ENCODE assay signal across 30 mouse cellular contexts in the genomic region with DNA sequence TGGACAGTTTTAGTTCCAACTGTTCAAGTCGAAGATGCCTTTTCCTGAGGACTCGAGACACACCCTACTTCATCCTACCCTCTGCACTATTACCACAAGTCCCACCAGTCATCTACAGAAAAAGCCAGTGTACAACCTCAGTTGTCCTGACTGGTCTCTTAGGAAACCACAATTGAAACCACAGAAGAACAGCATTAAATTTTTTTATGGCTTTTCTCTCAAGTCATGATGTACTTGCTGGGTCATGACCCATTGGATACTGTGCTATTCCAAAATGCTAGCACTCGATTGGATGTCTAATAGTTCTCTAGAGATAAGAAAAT.
A peak's percentile ranks its signal among the peaks of the same experiment; 100 is the strongest.
DNase-seq lines count a peak whose midpoint lies in the region; ATAC-seq and TF ChIP-seq lines count a peak whose summit lies in the region.
"Had no signal": no experiment of that assay in that cellular context is flagged by ENCODE, and none has a peak within 500 bp of the region (broad histone marks: within the 10 kb centered on the region; RNA-seq: fewer than 3 reads in every experiment).

No protein-coding gene starts in this region.

- no peaks in the 10 kb centered on the region for H3K36me3 ChIP-seq in lung, postnatal 0 days (ENCODE audit: insufficient read depth, low read length)
- H3K36me3 ChIP-seq in G1E (replicated peaks): peaks cover 10% of the 10 kb centered on the region
- no peaks in the 10 kb centered on the region for H3K36me3 ChIP-seq in forebrain, embryonic 14.5 days (ENCODE audit: control insufficient read depth, insufficient read depth, low read length)
- peaks cover 6% of the 10 kb centered on the region for H3K36me3 ChIP-seq in limb, embryonic 10.5 days
- H3K36me3 ChIP-seq: forebrain, embryonic 15.5 days; hindbrain, embryonic 15.5 days; limb, embryonic 15.5 days; midbrain, embryonic 12.5 days; neural tube, embryonic 13.5 days had no signal

- TF ChIP-seq POLR2A in embryonic fibroblast, embryonic 13.5 days (IDR thresholded peaks at IDR 0.05; ENCODE audit: low read depth, low read length): no peak

- H3K4me1 ChIP-seq in lung, postnatal 0 days (ENCODE audit: insufficient read depth, low read depth, low read length): peaks cover 5% of the 10 kb centered on the region; the same call in 1 of the 2 replicates
- H3K4me1 ChIP-seq in G1E (ENCODE audit: insufficient read depth, low read depth, low read length): peaks cover 47% of the 10 kb centered on the region
- H3K4me1 ChIP-seq in embryonic fibroblast, embryonic 13.5 days (ENCODE audit: control insufficient read depth, insufficient read depth, low read length): peaks cover 23% of the 10 kb centered on the region
- H3K4me1 ChIP-seq in forebrain, embryonic 14.5 days (ENCODE audit: control insufficient read depth, insufficient read depth, low read length): peaks cover 2% of the 10 kb centered on the region; the same call in 1 of the 2 replicates
- H3K4me1 ChIP-seq in limb, embryonic 10.5 days: peaks cover 46% of the 10 kb centered on the region

- H3K27ac ChIP-seq in lung, postnatal 0 days (ENCODE audit: low read length): no peak overlapping the region; the same call in 1 of the 2 replicates
- peak overlapping the region; percentile 97 for H3K27ac ChIP-seq in embryonic fibroblast, embryonic 13.5 days (ENCODE audit: insufficient read depth, low read length)
- no peak overlapping the region for H3K27ac ChIP-seq in forebrain, embryonic 14.5 days (ENCODE audit: low read depth, low read length)
- H3K27ac ChIP-seq in limb, embryonic 10.5 days: no peak overlapping the region
- H3K27ac ChIP-seq: forebrain, embryonic 15.5 days; hindbrain, embryonic 15.5 days; layer of hippocampus, adult 2 months; liver, embryonic 13.5 days; midbrain, embryonic 12.5 days; stomach, postnatal 0 days had no signal

- no peak overlapping the region for H3K4me2 ChIP-seq in lung, postnatal 0 days (replicated peaks; ENCODE audit: low read depth, low read length)
- H3K4me2 ChIP-seq in forebrain, embryonic 14.5 days (ENCODE audit: low read length): no peak overlapping the region
- H3K4me2 ChIP-seq: forebrain, embryonic 15.5 days; heart, embryonic 13.5 days; hindbrain, embryonic 15.5 days; kidney, embryonic 15.5 days; limb, embryonic 15.5 days; liver, embryonic 13.5 days; midbrain, embryonic 12.5 days; neural tube, embryonic 13.5 days had no signal

- ATAC-seq in lung, postnatal 0 days: no peak
- peak; percentile 36; the same call in 1 of the 2 replicates for ATAC-seq in G1E (ENCODE audit: extremely low read depth, insufficient number of reproducible peaks, low FRiP score, poor library complexity, severe bottlenecking)
- ATAC-seq in forebrain, embryonic 14.5 days: no peak
- ATAC-seq: forebrain, embryonic 15.5 days; inflammation-experienced regulatory T-cells, adult 6 months had no signal

- no peaks in the 10 kb centered on the region for H3K9me3 ChIP-seq in lung, postnatal 0 days (ENCODE audit: low read length)
- no peaks in the 10 kb centered on the region for H3K9me3 ChIP-seq in G1E (replicated peaks)
- H3K9me3 ChIP-seq in forebrain, embryonic 14.5 days (replicated peaks; ENCODE audit: control insufficient read depth, low read length): no peaks in the 10 kb centered on the region; the same call in 1 of the 2 replicates
- no peaks in the 10 kb centered on the region for H3K9me3 ChIP-seq in limb, embryonic 10.5 days (replicated peaks)
- H3K9me3 ChIP-seq: forebrain, embryonic 15.5 days; heart, embryonic 13.5 days; hindbrain, embryonic 15.5 days; kidney, embryonic 15.5 days; limb, embryonic 15.5 days; liver, embryonic 13.5 days; midbrain, embryonic 12.5 days; neural tube, embryonic 13.5 days had no signal

- no peak overlapping the region for H3K4me3 ChIP-seq in lung, postnatal 0 days (ENCODE audit: low read depth, low read length)
- H3K4me3 ChIP-seq in G1E (ENCODE audit: low read depth, low read length): no peak overlapping the region
- H3K4me3 ChIP-seq in embryonic fibroblast, embryonic 13.5 days (ENCODE audit: insufficient read depth, low read length): no peak overlapping the region
- no peak overlapping the region for H3K4me3 ChIP-seq in forebrain, embryonic 14.5 days (ENCODE audit: low read depth, low read length)
- no peak overlapping the region for H3K4me3 ChIP-seq in limb, embryonic 10.5 days
- H3K4me3 ChIP-seq: forebrain, embryonic 15.5 days; heart, embryonic 13.5 days; hindbrain, embryonic 15.5 days; kidney, embryonic 15.5 days; layer of hippocampus, adult 2 months; limb, embryonic 15.5 days; liver, embryonic 13.5 days; midbrain, embryonic 12.5 days; neural tube, embryonic 13.5 days had no signal

- peak; percentile 21 for DNase-seq in lung, postnatal 0 days (ENCODE audit: low spot score)
- no peak for DNase-seq in lung, postnatal 10 days
- no peak for DNase-seq in G1E (ENCODE audit: low spot score)
- no peak for DNase-seq in B cell, adult 2 months
- no peak for DNase-seq in forebrain, embryonic 14.5 days (ENCODE audit: low spot score)
- DNase-seq in limb, embryonic 10.5 days (ENCODE audit: low spot score): no peak
- DNase-seq: adrenal gland, adult 2 months; cerebellum, adult 11 months; cerebellum, adult 9-10 months; heart, postnatal 10 days; kidney, adult 18-20 months; kidney, postnatal 25 days; left cerebral cortex, postnatal 4 days; liver, embryonic 13.5 days; lung, adult 18-20 months; lung, postnatal 14 days; right cerebral cortex, postnatal 4 days; thymus, adult 18-20 months; thymus, postnatal 25 days had no signal

- no peak for TF ChIP-seq EP300 in lung, postnatal 0 days (IDR thresholded peaks at IDR 0.05)

- WGBS in lung, postnatal 0 days: 50% methylated on average over 3 of the region's 3 CpGs
- 78% methylated on average over 3 of the region's 3 CpGs for WGBS in forebrain, embryonic 14.5 days
- 79% methylated on average over 3 of the region's 3 CpGs for WGBS in limb, embryonic 10.5 days

- H3K9ac ChIP-seq in lung, postnatal 0 days (replicated peaks; ENCODE audit: low read depth): no peak overlapping the region
- no peak overlapping the region for H3K9ac ChIP-seq in forebrain, embryonic 14.5 days (ENCODE audit: low read length)
- H3K9ac ChIP-seq: forebrain, embryonic 15.5 days; heart, embryonic 13.5 days; hindbrain, embryonic 15.5 days; kidney, embryonic 15.5 days; limb, embryonic 15.5 days; liver, embryonic 13.5 days; midbrain, embryonic 12.5 days; neural tube, embryonic 13.5 days had no signal

- no peak for TF ChIP-seq CTCF in lung, postnatal 0 days (IDR thresholded peaks at IDR 0.05)
- TF ChIP-seq CTCF in G1E (IDR thresholded peaks at IDR 0.05; ENCODE audit: low read depth, low read length): no peak
- no peak for TF ChIP-seq CTCF in embryonic fibroblast, embryonic 13.5 days (IDR thresholded peaks at IDR 0.05; ENCODE audit: borderline replicate concordance, insufficient read depth, low read length)

- no peaks in the 10 kb centered on the region for H3K27me3 ChIP-seq in lung, postnatal 0 days (replicated peaks; ENCODE audit: insufficient read depth, low read length)
- no peaks in the 10 kb centered on the region for H3K27me3 ChIP-seq in G1E (ENCODE audit: insufficient read depth, low read length)
- peaks cover 51% of the 10 kb centered on the region for H3K27me3 ChIP-seq in forebrain, embryonic 14.5 days (replicated peaks; ENCODE audit: control insufficient read depth, insufficient read depth, low read length)
- no peaks in the 10 kb centered on the region for H3K27me3 ChIP-seq in limb, embryonic 10.5 days (ENCODE audit: low read depth, poor library complexity, severe bottlenecking)
- H3K27me3 ChIP-seq: heart, embryonic 13.5 days; hindbrain, embryonic 15.5 days; kidney, embryonic 15.5 days; limb, embryonic 15.5 days; neural tube, embryonic 13.5 days had no signal
